Mouse (Mus musculus) cortical plate, adult 2 months (tissue): ENCODE measurements around the gene Kitl. TPM values are rescaled to one million over a fixed set of nuclear protein-coding genes. Genes with fewer than 3 reads are reported as not detected.

ENCODE experiments used
- H3K27ac ChIP-seq: fragments of 200-500 bp; 2 replicates; pipeline ENCODE4 v1.5.1; 2012; ENCODE audit warnings: low read length, control low read depth, inconsistent platforms; ENCODE audit not compliant: insufficient read depth
- H3K4me1 ChIP-seq: fragments of 200-500 bp; 2 replicates; pipeline ENCODE4 v1.6.1; 2011; ENCODE audit warnings: low read length; ENCODE audit not compliant: control insufficient read depth, insufficient read depth
- H3K4me3 ChIP-seq: fragments of 200-500 bp; 2 replicates; pipeline ENCODE4 v1.5.1; 2011; ENCODE audit warnings: mild to moderate bottlenecking, low read length, control low read depth; ENCODE audit not compliant: insufficient read depth
- CTCF ChIP-seq: fragments of 200-500 bp; IDR thresholded peaks from 2 replicates; pipeline ENCODE4 v1.5.1; 2011; ENCODE audit warnings: mild to moderate bottlenecking, control low read depth, low read length; ENCODE audit not compliant: insufficient read depth; ENCODE audit errors: extremely low read depth
- POLR2A ChIP-seq: fragments of 200-500 bp; IDR thresholded peaks from 2 replicates; pipeline ENCODE4 v1.6.1; 2011; ENCODE audit warnings: mild to moderate bottlenecking, low read length, control low read depth; ENCODE audit not compliant: insufficient read depth; ENCODE audit errors: extremely low read depth
- polyA plus RNA-seq: library from polyadenylated mRNA; depleted of rRNA; stranded (reverse); fragments of >200 nt; gene quantifications from 2 replicates; pipeline ENCODE4 v1.2.3, GENCODE M21; 2012

Gene Kitl
- polyA plus RNA-seq, 1 experiment, result 21.2 TPM

DNA sequence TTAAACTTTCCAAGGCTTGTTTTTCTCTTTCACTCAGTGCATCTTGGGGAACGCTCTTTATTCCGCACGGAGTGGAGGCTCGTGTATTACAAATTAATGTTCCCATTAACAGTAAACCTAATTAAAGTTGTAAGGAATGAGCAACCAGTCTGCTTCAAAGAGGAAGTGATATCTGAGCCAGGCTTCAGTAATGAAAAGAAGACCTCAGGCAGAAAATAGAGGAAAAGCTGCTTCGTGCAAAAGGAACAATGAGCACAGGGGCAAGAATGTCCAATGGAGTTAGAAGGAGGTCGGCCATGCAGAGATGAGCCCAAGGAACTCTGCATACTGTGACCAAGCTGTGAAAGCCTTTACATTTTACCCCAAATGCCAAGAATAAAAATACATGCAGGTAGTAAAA is 5.7 kb upstream of the Kitl start:
- Histone ChIP-seq H3K27ac (no peak overlapping the region), H3K4me1 (no peaks in the 10 kb centered on the region), H3K4me3 (no peak overlapping the region)
- TF ChIP-seq CTCF, result no peak
- no peak for TF ChIP-seq POLR2A

DNA sequence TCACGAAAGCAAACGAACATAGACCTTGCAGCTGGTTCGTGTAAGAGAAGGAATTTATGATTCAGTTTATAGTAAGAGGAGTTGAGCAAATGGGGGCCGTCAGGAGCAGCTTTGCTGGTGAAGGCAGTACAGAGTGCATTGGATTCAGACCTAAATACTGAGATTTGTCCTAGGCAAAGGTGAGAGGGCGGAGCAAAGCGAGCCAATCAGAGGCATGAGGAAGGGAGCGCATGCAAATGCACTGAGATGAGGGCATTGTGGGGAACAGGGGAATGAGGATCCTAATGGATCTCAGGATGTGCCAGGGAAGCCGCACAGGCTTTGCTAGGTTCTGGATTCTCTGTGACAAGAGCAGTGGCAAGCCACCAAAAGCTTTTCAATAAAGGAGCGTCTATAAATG is 5.1 kb upstream of the Kitl start:
- H3K4me1 ChIP-seq, result no peaks in the 10 kb centered on the region
- TF ChIP-seq POLR2A (no peak), CTCF (no peak)
- no peak overlapping the region for H3K27ac ChIP-seq
- H3K4me3 ChIP-seq, result no peak overlapping the region

- H3K27ac ChIP-seq, result no peak overlapping the region
- no peaks in the 10 kb centered on the region for H3K4me1 ChIP-seq
- no peak for TF ChIP-seq CTCF
- no peak for TF ChIP-seq POLR2A
- H3K4me3 ChIP-seq, result no peak overlapping the region
Measured at GRCm38 (mm10) chr10:100014096-100014495, 1.3 kb upstream of the Kitl start.

- H3K27ac ChIP-seq, result peak overlapping the region; percentile 91
- peak overlapping the region; percentile 95 for H3K4me3 ChIP-seq
- H3K4me1 ChIP-seq, result no peaks in the 10 kb centered on the region; the same call in 1 of the 2 replicates
- TF ChIP-seq CTCF, result no peak
- TF ChIP-seq POLR2A, result 0 out of 2 replicates have a peak, but pooled peaks have one; percentile 15
Measured at GRCm38 (mm10) chr10:100016326-100016709, 888 bp downstream of the Kitl start.

GRCm38 (mm10) chr10:100016941-100017770 is 1.7 kb downstream of the Kitl start:
- H3K27ac ChIP-seq, result peak overlapping the region; percentile 37; the same call in 1 of the 2 replicates
- peaks cover 4% of the 10 kb centered on the region; the same call in 1 of the 2 replicates for H3K4me1 ChIP-seq
- TF ChIP-seq POLR2A, result no peak
- TF ChIP-seq CTCF, result no peak

DNA sequence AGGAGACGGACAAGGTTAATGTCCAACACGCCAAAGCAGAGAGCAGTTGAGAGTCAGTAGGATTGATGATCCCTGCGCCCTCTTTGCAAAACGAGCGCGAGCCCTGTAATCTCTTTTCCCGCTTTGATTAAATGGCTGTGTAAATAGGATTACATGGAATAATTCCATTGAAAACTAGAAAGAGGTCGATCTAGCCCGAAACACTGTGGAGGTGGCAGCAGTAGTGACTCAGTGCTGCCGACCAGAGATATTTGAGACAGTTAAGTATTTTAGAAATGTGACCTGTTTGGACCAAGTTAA is 2.3 kb downstream of the Kitl start:
- H3K4me3 ChIP-seq, result peak overlapping the region; percentile 95
- H3K27ac ChIP-seq, result peak overlapping the region; percentile 0; the same call in 1 of the 2 replicates
- peaks cover 5% of the 10 kb centered on the region; the same call in 1 of the 2 replicates for H3K4me1 ChIP-seq
- TF ChIP-seq POLR2A (no peak), CTCF (no peak)

More at GRCm38 (mm10) chr10:100016941-100017770, 1.7 kb downstream of the Kitl start:
- H3K4me3 ChIP-seq, result peak overlapping the region; percentile 95

DNA sequence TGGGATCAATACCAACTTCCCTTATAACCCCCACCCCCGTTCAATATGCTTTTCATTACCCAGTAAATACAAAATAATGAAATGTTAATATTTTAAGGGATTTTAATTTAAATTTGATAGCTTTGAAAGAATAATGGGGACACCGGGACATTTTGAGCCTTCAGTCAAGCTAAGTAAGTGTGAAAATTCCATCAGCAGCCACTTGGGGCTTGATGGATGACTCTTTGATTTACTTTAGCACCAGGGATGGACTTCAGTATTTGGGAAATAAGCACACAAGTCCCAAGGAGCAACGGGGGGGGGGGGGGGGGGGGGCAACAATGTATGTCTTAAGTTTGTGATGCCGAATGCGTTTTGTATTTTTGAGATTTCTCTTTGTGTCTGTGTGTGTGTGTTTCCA is 3.1 kb downstream of the Kitl start:
- no peak overlapping the region for H3K27ac ChIP-seq
- H3K4me3 ChIP-seq, result peak overlapping the region; percentile 95; the same call in 1 of the 2 replicates
- TF ChIP-seq POLR2A, result no peak
- peaks cover 5% of the 10 kb centered on the region; the same call in 1 of the 2 replicates for H3K4me1 ChIP-seq

DNA sequence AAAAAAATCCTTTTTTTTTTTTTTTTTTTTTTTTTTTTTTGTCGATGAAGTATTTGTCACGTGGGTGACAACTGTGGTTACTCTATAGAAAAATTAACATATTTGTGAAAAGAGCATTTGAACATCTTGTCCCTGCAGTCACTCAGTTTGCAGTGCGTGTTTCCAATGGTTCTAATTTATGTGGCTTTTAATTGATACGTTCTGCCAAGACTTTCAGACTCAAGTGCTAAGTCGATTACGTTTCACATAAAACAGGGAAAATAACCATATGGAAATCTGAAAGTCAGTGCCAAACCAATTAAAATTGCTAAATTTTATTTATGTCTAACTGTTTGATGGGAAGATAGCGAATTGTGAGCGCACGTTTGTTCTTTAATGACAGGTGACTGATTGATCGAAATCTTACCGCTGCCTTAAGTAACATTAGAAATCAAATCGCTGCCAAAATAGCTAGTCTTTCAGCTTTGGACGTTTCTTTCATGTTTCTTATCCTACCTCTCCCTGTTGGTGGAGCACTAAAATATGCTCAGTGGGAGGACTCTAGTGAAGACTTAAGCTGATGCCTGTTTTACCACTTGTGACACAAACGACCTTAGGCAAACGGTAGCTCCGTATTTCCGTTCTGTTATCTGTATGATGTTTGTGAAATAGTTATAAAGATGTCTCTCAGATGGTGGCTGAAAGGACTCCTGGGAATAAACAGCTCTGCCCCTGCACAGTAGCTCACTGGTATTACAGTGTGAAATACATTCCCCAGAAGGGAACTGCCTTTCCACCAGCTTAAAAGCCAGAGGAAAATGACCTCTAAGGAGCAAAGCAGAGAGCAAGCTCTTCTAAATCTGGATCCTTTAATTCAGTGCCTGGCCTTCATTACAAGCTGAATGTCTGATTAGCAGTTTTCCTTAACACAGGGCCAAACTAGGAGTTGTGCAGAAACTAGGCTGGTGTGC is 4.1 kb downstream of the Kitl start:
- peaks cover 5% of the 10 kb centered on the region; the same call in 1 of the 2 replicates for H3K4me1 ChIP-seq
- peak overlapping the region; percentile 27; the same call in 1 of the 2 replicates for H3K4me3 ChIP-seq
- TF ChIP-seq CTCF, result no peak
- TF ChIP-seq POLR2A, result no peak
- H3K27ac ChIP-seq, result no peak overlapping the region

GRCm38 (mm10) chr10:100022090-100022834 is 6.8 kb downstream of the Kitl start:
- Histone ChIP-seq H3K4me3 (no peak overlapping the region), H3K4me1 (peaks cover 5% of the 10 kb centered on the region; the same call in 1 of the 2 replicates), H3K27ac (no peak overlapping the region)
- no peak for TF ChIP-seq CTCF
- no peak for TF ChIP-seq POLR2A

DNA sequence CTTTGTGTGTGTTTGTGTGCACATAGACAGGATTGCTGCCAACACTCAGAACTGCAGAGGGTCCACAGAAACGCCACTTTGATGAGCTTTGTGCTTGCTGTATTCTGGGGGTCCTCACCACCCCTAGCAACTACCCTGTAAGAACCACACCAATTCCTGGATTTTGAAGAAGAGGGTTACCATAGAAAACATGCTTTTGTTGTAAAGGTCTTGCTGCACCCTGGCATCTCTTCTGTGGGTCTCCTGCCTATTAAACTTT is 7.3 kb downstream of the Kitl start:
- Histone ChIP-seq H3K4me1 (peaks cover 5% of the 10 kb centered on the region; the same call in 1 of the 2 replicates), H3K4me3 (no peak overlapping the region), H3K27ac (no peak overlapping the region)
- no peak for TF ChIP-seq CTCF
- TF ChIP-seq POLR2A, result no peak
